Mouse (Mus musculus): ENCODE measurements around the gene Rab5if.
"Not testable (repeated sequence)": the region's sequence is repeated elsewhere in the genome, so short reads cannot be mapped to it uniquely, and the experiment has no call there.

The Rab5if gene

GRCm38 (mm10) chr2:156887017-156887416 lies 24.1 kb downstream of the Rab5if start, which contains the start of gene Sla2:
Gene Sla2 (minus strand): TSS chr2:156887192.
- peak; percentile 86 for DNase-seq (ENCODE audit: low read depth)

- no peak for DNase-seq (ENCODE audit: low read depth)
These were observed 25.6 kb downstream of the Rab5if start for GRCm38 (mm10) chr2:156888490-156888889.

GRCm38 (mm10) chr2:156892240-156892639 lies 29.3 kb downstream of the Rab5if start:
- DNase-seq (ENCODE audit: low read depth): no peak

GRCm38 (mm10) chr2:156892821-156893220 lies 29.9 kb downstream of the Rab5if start:
- no peak for DNase-seq (ENCODE audit: low read depth)

- DNase-seq (ENCODE audit: low read depth): no peak
These were observed 31.8 kb downstream of the Rab5if start for GRCm38 (mm10) chr2:156894496-156895265.

GRCm38 (mm10) chr2:156896384-156896914 lies 33.5 kb downstream of the Rab5if start:
- no peak for DNase-seq (ENCODE audit: low read depth)

- no peak for DNase-seq (ENCODE audit: low read depth)
These were observed 34.1 kb downstream of the Rab5if start for GRCm38 (mm10) chr2:156897034-156897433.

- DNase-seq (ENCODE audit: low read depth): no peak
These were observed 35.4 kb downstream of the Rab5if start for GRCm38 (mm10) chr2:156898374-156898773.

- DNase-seq (ENCODE audit: low read depth): no peak
These were observed 36.3 kb downstream of the Rab5if start for GRCm38 (mm10) chr2:156899184-156899583.

- DNase-seq (ENCODE audit: low read depth): no peak
These were observed 38.4 kb downstream of the Rab5if start for GRCm38 (mm10) chr2:156901344-156901743.

GRCm38 (mm10) chr2:156901883-156902282 lies 39.0 kb downstream of the Rab5if start:
- DNase-seq (ENCODE audit: low read depth): no peak

- not testable (repeated sequence) for DNase-seq (ENCODE audit: low read depth)
These were observed 39.5 kb downstream of the Rab5if start for GRCm38 (mm10) chr2:156902411-156902810.

- peak; percentile 21 for DNase-seq (ENCODE audit: low read depth)
These were observed 40.4 kb downstream of the Rab5if start for GRCm38 (mm10) chr2:156903367-156903766.

GRCm38 (mm10) chr2:156904976-156905717 lies 42.2 kb downstream of the Rab5if start:
- no peak for DNase-seq (ENCODE audit: low read depth)

- DNase-seq (ENCODE audit: low read depth): not testable (repeated sequence)
These were observed 43.0 kb downstream of the Rab5if start for GRCm38 (mm10) chr2:156905931-156906330.

- no peak for DNase-seq (ENCODE audit: low read depth)
These were observed 50.3 kb downstream of the Rab5if start for GRCm38 (mm10) chr2:156913191-156913590.

GRCm38 (mm10) chr2:156915559-156915958 lies 52.6 kb downstream of the Rab5if start:
- DNase-seq (ENCODE audit: low read depth): no peak

- DNase-seq (ENCODE audit: low read depth): no peak
These were observed 53.6 kb downstream of the Rab5if start for GRCm38 (mm10) chr2:156916419-156917125.

GRCm38 (mm10) chr2:156918562-156918961 lies 55.6 kb downstream of the Rab5if start:
- peak; percentile 42 for DNase-seq (ENCODE audit: low read depth)

- not testable (repeated sequence) for DNase-seq (ENCODE audit: low read depth)
These were observed 56.3 kb downstream of the Rab5if start for GRCm38 (mm10) chr2:156919191-156919590.

- DNase-seq (ENCODE audit: low read depth): peak; percentile 22
These were observed 56.9 kb downstream of the Rab5if start for GRCm38 (mm10) chr2:156919796-156920195.

- no peak for DNase-seq (ENCODE audit: low read depth)
These were observed 60.1 kb downstream of the Rab5if start for GRCm38 (mm10) chr2:156923057-156923456.
